Mouse (Mus musculus) thymus, adult 2 months (tissue): Measurements from ENCODE around the gene Cisd3. TPM values are rescaled to one million over a fixed set of nuclear protein-coding genes. Genes with fewer than 3 reads are reported as not detected.

Experiments
- DNase-seq: peaks from one replicate; pipeline ENCODE4 v3.0.0; 2021
- H3K27ac ChIP-seq: fragments of 200-500 bp; 2 replicates; pipeline ENCODE4 v1.5.1; 2012; ENCODE audit warnings: low read length, control low read depth; ENCODE audit not compliant: control insufficient read depth, insufficient read depth
- H3K27me3 ChIP-seq: fragments of 200-500 bp; 2 replicates; pipeline ENCODE4 v1.6.1; 2012; ENCODE audit warnings: mild to moderate bottlenecking, low read length, moderate library complexity, mixed read lengths; ENCODE audit not compliant: control insufficient read depth, insufficient read depth
- H3K36me3 ChIP-seq: fragments of 200-500 bp; 2 replicates; pipeline ENCODE4 v1.6.1; 2012; ENCODE audit warnings: mild to moderate bottlenecking, low read length, moderate library complexity; ENCODE audit not compliant: control insufficient read depth, insufficient read depth
- H3K4me1 ChIP-seq: fragments of 200-500 bp; replicated peaks from 2 replicates; pipeline ENCODE4 v1.6.1; 2012; ENCODE audit warnings: low read length; ENCODE audit not compliant: control insufficient read depth, insufficient read depth
- H3K4me3 ChIP-seq: fragments of 200-500 bp; 2 replicates; pipeline ENCODE4 v1.5.1; 2012; ENCODE audit warnings: mild to moderate bottlenecking, low read length, control low read depth, moderate library complexity; ENCODE audit not compliant: control insufficient read depth, insufficient read depth
- CTCF ChIP-seq: fragments of 200-500 bp; IDR thresholded peaks from 2 replicates; pipeline ENCODE4 v1.5.1; 2012; ENCODE audit warnings: mild to moderate bottlenecking, control low read depth, low read length, moderate library complexity, borderline replicate concordance; ENCODE audit not compliant: control insufficient read depth, poor library complexity, insufficient read depth; ENCODE audit errors: extremely low read depth
- POLR2A ChIP-seq: fragments of 200-500 bp; IDR thresholded peaks from 2 replicates; pipeline ENCODE4 v1.6.1; 2012; ENCODE audit warnings: mild to moderate bottlenecking, low read length, control low read depth, moderate library complexity; ENCODE audit not compliant: control insufficient read depth, poor library complexity, insufficient read depth; ENCODE audit errors: extremely low read depth
- WGBS: fragments of 180-500 bp; shearing (Covaris S2); methylation state at CpG from one replicate; pipeline ENCODE4 v1.1.7; 2018; 5-methylcytosine and 5-hydroxymethylcytosine counted together
- polyA plus RNA-seq: library from polyadenylated mRNA; depleted of rRNA; stranded (reverse); fragments of >200 nt; gene quantifications from 2 replicates; pipeline ENCODE4 v1.2.3, GENCODE M21; 2012

The Cisd3 gene
- polyA plus RNA-seq, 1 experiment = 24.9 TPM

- H3K27me3 ChIP-seq = no peaks in the 10 kb centered on the region
- TF ChIP-seq CTCF = 0 out of 2 replicates have a peak, but pooled peaks have one; percentile 6
- TF ChIP-seq POLR2A = peak; percentile 62; the same call in 1 of the 2 replicates
- WGBS = under 1% methylated on average over 78 of the region's 78 CpGs
- H3K27ac ChIP-seq = peak overlapping the region; percentile 71
- H3K36me3 ChIP-seq = no peaks in the 10 kb centered on the region
- H3K4me1 ChIP-seq = peaks cover 44% of the 10 kb centered on the region
- H3K4me3 ChIP-seq = peak overlapping the region; percentile 93
- peak; percentile 78 for DNase-seq
Observed at GRCm38 (mm10) chr11:97659990-97660714, 25.5 kb upstream of the Cisd3 start.

DNA sequence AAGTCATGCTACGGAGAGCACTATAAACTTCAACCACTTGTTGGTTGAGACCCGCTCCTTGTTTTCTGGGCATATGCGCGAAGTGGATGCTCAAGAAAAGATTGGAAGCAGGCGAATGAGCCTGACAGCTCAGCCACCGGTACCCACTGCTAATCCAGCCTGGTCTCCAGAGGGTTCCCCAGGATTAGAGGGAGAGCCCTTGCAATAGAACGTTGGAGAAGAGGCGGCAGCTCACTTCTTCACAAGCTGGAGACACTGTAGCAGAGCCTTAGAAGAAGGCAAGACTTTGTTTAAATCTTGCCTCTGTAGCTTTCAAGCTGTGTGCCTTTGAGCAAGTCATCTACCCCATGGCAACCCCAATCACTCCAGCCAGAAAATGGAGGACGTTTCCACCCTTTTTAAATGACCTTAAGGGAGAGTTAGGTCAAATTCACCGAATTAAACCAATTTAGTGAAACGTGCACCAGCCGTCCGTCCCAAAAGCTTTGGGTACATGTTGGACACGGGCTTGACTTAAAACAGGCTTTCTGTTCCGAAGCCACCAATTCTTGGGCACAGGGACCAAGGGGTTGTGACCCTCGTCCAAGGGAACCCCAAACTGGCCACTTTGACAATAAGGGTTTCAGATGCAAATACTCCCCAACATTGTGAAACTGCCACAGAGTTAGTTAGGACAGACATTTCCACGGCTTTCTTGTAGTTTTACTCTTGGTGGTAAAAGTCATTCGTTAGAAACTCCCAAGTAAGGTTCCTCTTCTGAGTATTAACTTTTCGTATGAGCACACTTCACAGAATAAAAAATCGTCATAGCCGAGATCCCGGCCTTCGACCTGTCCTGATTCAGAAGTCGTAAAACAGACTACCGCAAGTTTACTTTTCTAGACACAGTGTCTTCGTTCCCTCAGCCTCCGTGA is 24.6 kb upstream of the Cisd3 start:
- no peaks in the 10 kb centered on the region for H3K36me3 ChIP-seq
- whole genome bisulfite sequencing = 7% methylated on average over 27 of the region's 27 CpGs
- H3K4me1 ChIP-seq = peaks cover 49% of the 10 kb centered on the region
- no peak for TF ChIP-seq POLR2A
- no peak for TF ChIP-seq CTCF
- H3K27ac ChIP-seq = peak overlapping the region; percentile 71
- H3K27me3 ChIP-seq = no peaks in the 10 kb centered on the region
- H3K4me3 ChIP-seq = peak overlapping the region; percentile 74
- DNase-seq = no peak

DNA sequence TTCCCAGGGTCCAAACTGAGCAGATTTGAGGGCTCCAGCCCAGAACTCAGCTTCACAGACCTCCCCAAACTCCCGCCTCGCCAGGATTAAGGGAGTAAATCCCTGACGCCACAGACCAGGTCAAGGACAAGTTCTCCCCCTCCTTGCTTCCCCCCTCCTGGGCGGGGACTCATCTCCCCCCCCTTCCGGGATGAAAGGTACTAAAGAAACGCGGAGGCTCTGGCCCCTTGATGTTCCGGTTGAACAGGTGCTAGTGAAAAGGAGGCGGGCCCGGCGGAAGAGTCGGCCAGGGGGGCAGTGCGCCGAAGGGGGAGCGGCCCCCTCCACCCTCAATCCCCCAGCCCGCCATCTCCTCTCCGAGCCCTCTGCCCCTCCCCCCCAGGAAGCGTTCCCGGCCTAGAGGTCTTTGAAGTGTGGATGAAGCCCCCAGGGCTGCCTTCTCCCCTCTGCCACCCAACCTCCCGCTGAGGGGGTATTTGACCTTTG is 23.9 kb upstream of the Cisd3 start:
- Histone ChIP-seq H3K27ac (peak overlapping the region; percentile 79), H3K4me3 (peak overlapping the region; percentile 74), H3K36me3 (no peaks in the 10 kb centered on the region), H3K4me1 (peaks cover 49% of the 10 kb centered on the region), H3K27me3 (no peaks in the 10 kb centered on the region)
- TF ChIP-seq POLR2A = 0 out of 2 replicates have a peak, but pooled peaks have one; percentile 31
- no peak for TF ChIP-seq CTCF
- WGBS = 0% methylated on average over 20 of the region's 20 CpGs
- DNase-seq = peak; percentile 84

DNA sequence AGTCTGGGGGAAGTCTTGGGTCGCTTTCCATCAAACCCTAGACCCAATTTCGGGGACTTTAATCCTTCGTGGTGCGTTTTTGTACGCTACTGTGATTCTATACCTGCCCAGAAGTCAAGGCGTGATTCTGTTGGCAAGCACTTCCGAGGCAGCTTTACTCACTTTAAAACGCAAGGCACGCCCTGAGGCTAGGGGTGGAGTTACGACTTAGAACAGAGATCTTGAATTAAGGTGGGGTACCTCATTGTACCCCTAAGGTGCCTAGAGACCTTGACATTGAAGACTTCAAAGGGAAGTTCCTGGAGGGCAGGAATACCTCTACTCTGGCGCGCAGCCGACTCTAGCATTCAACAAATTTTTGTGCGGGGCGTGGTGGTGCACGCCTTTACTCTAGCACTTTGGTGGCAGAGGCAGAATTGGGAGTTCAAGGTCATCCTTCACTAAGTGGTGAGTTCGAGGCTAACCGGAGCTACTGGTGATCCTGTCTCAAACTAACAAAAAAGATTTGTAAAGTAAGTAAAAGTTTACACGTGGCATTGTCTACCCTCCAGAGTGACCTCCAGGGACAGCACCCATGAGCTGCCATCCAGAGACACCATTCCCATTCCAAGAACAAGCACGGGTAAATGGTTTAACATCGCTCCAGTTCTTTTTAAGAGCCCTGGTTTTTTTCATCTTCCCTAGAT is 23.3 kb upstream of the Cisd3 start:
- H3K4me3 ChIP-seq = peak overlapping the region; percentile 74
- no peaks in the 10 kb centered on the region; the same call in 1 of the 2 replicates for H3K36me3 ChIP-seq
- peak; percentile 51 for DNase-seq
- no peak for TF ChIP-seq CTCF
- no peak for TF ChIP-seq POLR2A
- peaks cover 49% of the 10 kb centered on the region for H3K4me1 ChIP-seq
- WGBS = under 1% methylated on average over 21 of the region's 21 CpGs
- no peaks in the 10 kb centered on the region for H3K27me3 ChIP-seq
- H3K27ac ChIP-seq = peak overlapping the region; percentile 79

DNA sequence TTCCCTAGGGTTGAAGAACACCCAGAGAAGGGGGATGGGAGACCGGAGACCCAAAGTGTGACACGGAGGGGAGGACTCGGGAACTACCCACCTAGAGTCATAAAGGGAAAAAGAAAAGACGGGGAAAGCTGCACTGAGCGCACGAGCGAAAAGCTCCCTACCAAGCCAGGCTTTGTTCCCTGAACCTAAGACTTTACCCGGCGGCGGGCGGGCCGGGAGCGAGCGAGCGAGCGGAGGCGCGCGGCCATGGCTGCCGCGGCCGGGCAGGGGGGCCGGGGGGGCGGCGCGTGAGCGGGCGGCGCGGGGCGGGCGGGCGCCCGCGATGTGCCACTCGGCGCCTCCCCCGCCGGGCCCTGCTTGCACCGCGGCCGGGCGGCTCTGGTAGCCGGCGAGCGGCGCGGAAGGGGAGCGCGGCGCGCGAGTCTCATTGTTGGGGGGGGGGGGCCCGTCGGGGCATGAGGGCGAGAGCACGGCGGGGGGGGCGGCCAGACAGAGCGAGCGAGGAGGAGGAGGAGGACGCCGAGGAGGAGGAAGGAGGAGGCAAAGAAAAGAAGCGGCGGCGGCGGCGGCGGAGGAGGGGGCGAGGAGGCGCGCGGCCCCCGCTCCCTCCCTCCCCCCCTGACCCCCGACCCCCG is 22.6 kb upstream of the Cisd3 start, which contains the start of gene Mllt6:
Mllt6 (plus strand) TSS at position 522 of the 635 bp plus-strand sequence.
- Histone ChIP-seq H3K4me3 (peak within 1 kb of the TSS; percentile 74), H3K36me3 (no peaks in the 10 kb centered on the region; the same call in 1 of the 2 replicates), H3K4me1 (peaks cover 49% of the 10 kb centered on the region), H3K27ac (peak within 1 kb of the TSS; percentile 79), H3K27me3 (no peaks in the 10 kb centered on the region)
- DNase-seq = peak; percentile 58
- TF ChIP-seq CTCF (no peak), POLR2A (0 out of 2 replicates have a peak, but pooled peaks have one; percentile 30)
- 2% methylated on average over 36 of the region's 76 CpGs for WGBS
